Mouse (Mus musculus) hindbrain, embryonic 14.5 days (tissue): ENCODE results near the gene Kcnj2. TPM values are rescaled to one million over a fixed set of nuclear protein-coding genes. Genes with fewer than 3 reads are reported as not detected.

Source experiments
- ATAC-seq: fragments of 200-750 bp; cut with Nextera tagmentation; 2 replicates; pipeline ENCODE4 v1.8.0; 2017; ENCODE audit warnings: moderate number of reproducible peaks, mild to moderate bottlenecking, moderate TSS enrichment, moderate library complexity; ENCODE audit not compliant: low FRiP score
- DNase-seq: peaks from one replicate; pipeline ENCODE4 v3.0.0-alpha.2; 2015; ENCODE audit warnings: low spot score
- H3K27ac ChIP-seq: fragments of 300-500 bp; sonication (generic); 2 replicates; pipeline ENCODE4 v1.5.1; 2014; ENCODE audit warnings: mild to moderate bottlenecking, moderate library complexity
- H3K27me3 ChIP-seq: fragments of 300-500 bp; sonication (generic); 2 replicates; pipeline ENCODE4 v1.6.1; 2014; ENCODE audit warnings: mild to moderate bottlenecking, low read length, mixed read lengths; ENCODE audit not compliant: control insufficient read depth, insufficient read depth
- H3K36me3 ChIP-seq: fragments of 300-500 bp; sonication (generic); replicated peaks from 2 replicates; pipeline ENCODE4 v1.6.1; 2014; ENCODE audit not compliant: control insufficient read depth, insufficient read depth
- H3K4me1 ChIP-seq: fragments of 300-500 bp; sonication (generic); replicated peaks from 2 replicates; pipeline ENCODE4 v1.6.1; 2014; ENCODE audit warnings: antibody characterized with exemption, low read length, mixed read lengths; ENCODE audit not compliant: control insufficient read depth, insufficient read depth
- H3K4me2 ChIP-seq: fragments of 300-500 bp; sonication (generic); replicated peaks from 2 replicates; pipeline ENCODE4 v1.6.1; 2014; ENCODE audit warnings: mild to moderate bottlenecking, moderate library complexity
- H3K4me3 ChIP-seq: fragments of 300-500 bp; sonication (generic); replicated peaks from 2 replicates; pipeline ENCODE4 v1.5.1; 2014; ENCODE audit warnings: mild to moderate bottlenecking, low read length
- H3K9ac ChIP-seq: fragments of 300-500 bp; sonication (generic); 2 replicates; pipeline ENCODE4 v1.6.1; 2014
- H3K9me3 ChIP-seq: fragments of 300-500 bp; sonication (generic); 2 replicates; pipeline ENCODE4 v1.6.1; 2016; ENCODE audit warnings: low read length; ENCODE audit not compliant: control insufficient read depth
- WGBS: fragments of 180-500 bp; shearing (Covaris S2); extraction: QIAGEN DNeasy Blood & Tissue Kit; methylation state at CpG from one replicate; pipeline ENCODE4 v1.1.7; 2014; 5-methylcytosine and 5-hydroxymethylcytosine counted together
- polyA plus RNA-seq: library from polyadenylated mRNA; unstranded; fragments of >200 nt; fragmentation: Nextera tagmentation; extraction: Ambion mirVana; gene quantifications from 2 replicates; pipeline ENCODE4 v1.2.1, GENCODE M21; 2014

Kcnj2 gene
- polyA plus RNA-seq, 1 experiment from 2014 or later: 0.56 TPM

- H3K27me3 ChIP-seq: no peaks in the 10 kb centered on the region
- no peak overlapping the region for H3K4me3 ChIP-seq
- H3K4me1 ChIP-seq: no peaks in the 10 kb centered on the region
- H3K36me3 ChIP-seq: no peaks in the 10 kb centered on the region
- no peak overlapping the region for H3K27ac ChIP-seq
- H3K9ac ChIP-seq: no peak overlapping the region
- ATAC-seq (no peak), DNase-seq (no peak)
- WGBS: 81% methylated on average over 2 of the region's 2 CpGs
- H3K4me2 ChIP-seq: no peak overlapping the region
- no peaks in the 10 kb centered on the region for H3K9me3 ChIP-seq
These were observed 38.5 kb downstream of the Kcnj2 start for GRCm38 (mm10) chr11:111104422-111104821.

- no peak overlapping the region for H3K27ac ChIP-seq
- H3K9ac ChIP-seq: no peak overlapping the region
- no peaks in the 10 kb centered on the region for H3K27me3 ChIP-seq
- WGBS: 67% methylated on average over 9 of the region's 9 CpGs
- no peak overlapping the region for H3K4me2 ChIP-seq
- no peaks in the 10 kb centered on the region for H3K36me3 ChIP-seq
- DNase-seq: no peak
- H3K4me1 ChIP-seq: no peaks in the 10 kb centered on the region
- no peaks in the 10 kb centered on the region for H3K9me3 ChIP-seq
- no peak for ATAC-seq
- H3K4me3 ChIP-seq: no peak overlapping the region
These were observed 42.2 kb downstream of the Kcnj2 start for GRCm38 (mm10) chr11:111108130-111108529.

GRCm38 (mm10) chr11:111121514-111121913 is 55.5 kb downstream of the Kcnj2 start:
- no peaks in the 10 kb centered on the region; the same call in none of the 2 replicates for H3K4me1 ChIP-seq
- H3K4me2 ChIP-seq: no peak overlapping the region

GRCm38 (mm10) chr11:111123324-111123723 is 57.4 kb downstream of the Kcnj2 start:
- 46% methylated on average over 4 of the region's 4 CpGs for WGBS
- ATAC-seq (no peak), DNase-seq (no peak)
- Histone ChIP-seq H3K36me3 (no peaks in the 10 kb centered on the region), H3K9me3 (no peaks in the 10 kb centered on the region), H3K4me2 (no peak overlapping the region), H3K4me3 (no peak overlapping the region), H3K27me3 (no peaks in the 10 kb centered on the region), H3K27ac (no peak overlapping the region), H3K4me1 (no peaks in the 10 kb centered on the region; the same call in none of the 2 replicates), H3K9ac (no peak overlapping the region)

More at GRCm38 (mm10) chr11:111121514-111121913, 55.5 kb downstream of the Kcnj2 start:
- no peak for ATAC-seq
- Histone ChIP-seq H3K36me3 (no peaks in the 10 kb centered on the region), H3K27ac (no peak overlapping the region), H3K4me3 (no peak overlapping the region), H3K9me3 (no peaks in the 10 kb centered on the region), H3K27me3 (no peaks in the 10 kb centered on the region), H3K9ac (no peak overlapping the region)
- DNase-seq: no peak
- 42% methylated on average over 9 of the region's 9 CpGs for WGBS

- no peaks in the 10 kb centered on the region for H3K27me3 ChIP-seq
- no peak overlapping the region for H3K4me2 ChIP-seq
- H3K9ac ChIP-seq: no peak overlapping the region
- no peaks in the 10 kb centered on the region for H3K9me3 ChIP-seq
- no peak overlapping the region for H3K4me3 ChIP-seq
- no peaks in the 10 kb centered on the region for H3K36me3 ChIP-seq
- no peak for DNase-seq
- no peaks in the 10 kb centered on the region; the same call in none of the 2 replicates for H3K4me1 ChIP-seq
- 95% methylated on average over 5 of the region's 5 CpGs for WGBS
- no peak overlapping the region for H3K27ac ChIP-seq
- no peak for ATAC-seq
These were observed 60.0 kb downstream of the Kcnj2 start for GRCm38 (mm10) chr11:111125963-111126362.

Other genes with a start within 250 kb of the Kcnj2 start
- gene Kcnj16, start 98.1 kb upstream of the Kcnj2 start, polyA plus RNA-seq: 2.5 and 3.5 TPM in 2 replicates